Mouse (Mus musculus) ES-Bruce4 (cell line): ENCODE data around the gene 1110017D15Rik. TPM values are rescaled to one million over a fixed set of nuclear protein-coding genes. Genes with fewer than 3 reads are reported as not detected.

Source experiments
- H3K27ac ChIP-seq: 2 replicates; pipeline ENCODE4 v1.5.1; 2012; ENCODE audit warnings: low read length, inconsistent platforms; ENCODE audit not compliant: insufficient read depth
- H3K27me3 ChIP-seq: 2 replicates; pipeline ENCODE4 v1.6.1; 2012; ENCODE audit warnings: mild to moderate bottlenecking, low read length, inconsistent platforms; ENCODE audit not compliant: control insufficient read depth, poor library complexity, insufficient read depth, severe bottlenecking
- H3K36me3 ChIP-seq: 2 replicates; pipeline ENCODE4 v1.6.1; 2012; ENCODE audit warnings: inconsistent platforms, mild to moderate bottlenecking, low read length, moderate library complexity; ENCODE audit not compliant: control insufficient read depth, poor library complexity, insufficient read depth, severe bottlenecking
- H3K4me1 ChIP-seq: one replicate; pipeline ENCODE4 v1.8.1; 2011; ENCODE audit warnings: low read length; ENCODE audit not compliant: control insufficient read depth, insufficient read depth
- H3K4me3 ChIP-seq: 2 replicates; pipeline ENCODE4 v1.5.1; 2011; ENCODE audit warnings: low read depth, mild to moderate bottlenecking, low read length
- H3K9ac ChIP-seq: 2 replicates; pipeline ENCODE4 v1.6.1; 2012; ENCODE audit warnings: low read depth, mild to moderate bottlenecking, inconsistent platforms; ENCODE audit not compliant: poor library complexity, severe bottlenecking
- H3K9me3 ChIP-seq: replicated peaks from 2 replicates; pipeline ENCODE4 v1.6.1; 2012; ENCODE audit warnings: mild to moderate bottlenecking, low read length, inconsistent platforms; ENCODE audit not compliant: control insufficient read depth, poor library complexity, insufficient read depth, severe bottlenecking
- CTCF ChIP-seq: IDR thresholded peaks from one replicate; pipeline ENCODE4 v1.8.1; 2011; ENCODE audit warnings: low read depth, low read length
- EP300 ChIP-seq: IDR thresholded peaks from 2 replicates; pipeline ENCODE4 v1.6.1; 2011; ENCODE audit warnings: low read depth, low read length; ENCODE audit not compliant: insufficient read depth
- POLR2A ChIP-seq: IDR thresholded peaks from one replicate; pipeline ENCODE4 v1.8.1; 2011; ENCODE audit warnings: low read length; ENCODE audit not compliant: insufficient read depth
- polyA plus RNA-seq: library from polyadenylated mRNA; stranded (reverse); fragments of >200 nt; gene quantifications from 2 replicates; pipeline ENCODE4 v1.2.4, GENCODE M21; 2011; ENCODE audit warnings: low read depth; ENCODE audit not compliant: missing spikeins, insufficient read depth, insufficient read length

1110017D15Rik gene
- polyA plus RNA-seq: not detected in 2 replicates

GRCm38 (mm10) chr4:41517233-41517632 lies at the start of gene 1110017D15Rik:
Gene 1110017D15Rik, minus strand, starts transcription at chr4:41517333.
- no peak within 1 kb of the TSS for H3K9ac ChIP-seq
- H3K4me3 ChIP-seq: no peak within 1 kb of the TSS
- no peaks in the 10 kb centered on the region for H3K36me3 ChIP-seq
- H3K27ac ChIP-seq: no peak within 1 kb of the TSS
- H3K4me1 ChIP-seq: no peaks in the 10 kb centered on the region
- no peaks in the 10 kb centered on the region for H3K9me3 ChIP-seq
- TF ChIP-seq POLR2A (no peak), CTCF (no peak), EP300 (no peak)
- no peaks in the 10 kb centered on the region for H3K27me3 ChIP-seq

GRCm38 (mm10) chr4:41566123-41566522 lies 49.0 kb upstream of the 1110017D15Rik start:
- peaks cover 3% of the 10 kb centered on the region for H3K4me1 ChIP-seq
- no peak overlapping the region for H3K27ac ChIP-seq
- H3K9me3 ChIP-seq: no peaks in the 10 kb centered on the region
- H3K4me3 ChIP-seq: no peak overlapping the region
- H3K9ac ChIP-seq: no peak overlapping the region
- H3K36me3 ChIP-seq: no peaks in the 10 kb centered on the region
- H3K27me3 ChIP-seq: no peaks in the 10 kb centered on the region
- no peak for TF ChIP-seq EP300
- no peak for TF ChIP-seq CTCF
- no peak for TF ChIP-seq POLR2A

- Histone ChIP-seq H3K4me3 (no peak overlapping the region), H3K9me3 (no peaks in the 10 kb centered on the region), H3K9ac (no peak overlapping the region), H3K4me1 (peaks cover 3% of the 10 kb centered on the region), H3K36me3 (no peaks in the 10 kb centered on the region), H3K27me3 (no peaks in the 10 kb centered on the region), H3K27ac (no peak overlapping the region)
- TF ChIP-seq CTCF: no peak
- no peak for TF ChIP-seq EP300
- TF ChIP-seq POLR2A: no peak
Observed at GRCm38 (mm10) chr4:41563297-41563696, 46.2 kb upstream of the 1110017D15Rik start.

- Histone ChIP-seq H3K9ac (no peak overlapping the region), H3K27ac (no peak overlapping the region), H3K36me3 (no peaks in the 10 kb centered on the region), H3K27me3 (no peaks in the 10 kb centered on the region), H3K9me3 (no peaks in the 10 kb centered on the region), H3K4me3 (no peak overlapping the region), H3K4me1 (no peaks in the 10 kb centered on the region)
- TF ChIP-seq POLR2A (no peak), EP300 (no peak), CTCF (no peak)
Observed at GRCm38 (mm10) chr4:41557092-41557491, 40.0 kb upstream of the 1110017D15Rik start.

GRCm38 (mm10) chr4:41556311-41556953 lies 39.3 kb upstream of the 1110017D15Rik start:
- Histone ChIP-seq H3K9ac (no peak overlapping the region), H3K4me3 (no peak overlapping the region), H3K9me3 (no peaks in the 10 kb centered on the region), H3K27me3 (no peaks in the 10 kb centered on the region), H3K36me3 (no peaks in the 10 kb centered on the region), H3K27ac (no peak overlapping the region), H3K4me1 (no peaks in the 10 kb centered on the region)
- TF ChIP-seq CTCF (no peak), EP300 (no peak), POLR2A (no peak)

GRCm38 (mm10) chr4:41554994-41555663 lies 38.0 kb upstream of the 1110017D15Rik start:
- Histone ChIP-seq H3K9me3 (no peaks in the 10 kb centered on the region), H3K4me3 (no peak overlapping the region), H3K27me3 (no peaks in the 10 kb centered on the region), H3K36me3 (no peaks in the 10 kb centered on the region), H3K27ac (no peak overlapping the region), H3K9ac (no peak overlapping the region), H3K4me1 (no peaks in the 10 kb centered on the region)
- no peak for TF ChIP-seq POLR2A
- TF ChIP-seq EP300: no peak
- no peak for TF ChIP-seq CTCF
